ENCODE assay signal across 20 mouse cellular contexts in genomic region chr6:37200840-37201239, GRCm38 (mm10).
DNase-seq lines count a peak whose midpoint lies in the region; ATAC-seq lines count a peak whose summit lies in the region.
"Had no signal": no experiment of that assay in that cellular context is flagged by ENCODE, and none has a peak within 500 bp of the region (broad histone marks: within the 10 kb centered on the region; RNA-seq: fewer than 3 reads in every experiment).

No protein-coding gene starts in this region.

- no peak for DNase-seq in frontal cortex, postnatal 36 days (ENCODE audit: low spot score in 2 of 2)
- no peak for DNase-seq in heart, postnatal 4 days
- DNase-seq in left cerebral cortex, adult 11 months (ENCODE audit: low spot score), result no peak
- DNase-seq: adrenal gland, adult 2 months; adrenal gland, postnatal 10 days; adrenal gland, postnatal 25 days; B cell, adult 2 months; cerebellum, adult 11-12 months; cerebellum, adult 2 months; cerebellum, adult 9-10 months; cerebellum, postnatal 10 days; cerebellum, postnatal 25 days; forebrain, postnatal 0 days had no signal

- WGBS in heart, embryonic 11.5 days (ENCODE audit: insufficient replicate concordance), result 68% methylated on average over 5 of the region's 5 CpGs

- no peak overlapping the region for H3K4me3 ChIP-seq in heart, embryonic 11.5 days (ENCODE audit: low read depth, low read length)
- H3K4me3 ChIP-seq: embryonic facial prominence, embryonic 10.5 days; embryonic facial prominence, embryonic 12.5 days; forebrain, embryonic 13.5 days; forebrain, embryonic 15.5 days had no signal

- 0 out of 2 replicates have a peak overlapping the region, but pooled peaks have one; percentile 6 for H3K27ac ChIP-seq in heart, embryonic 11.5 days (ENCODE audit: low read depth, low read length)
- H3K27ac ChIP-seq: embryonic facial prominence, embryonic 10.5 days; embryonic facial prominence, embryonic 12.5 days; forebrain, embryonic 13.5 days; forebrain, embryonic 15.5 days had no signal

- no peaks in the 10 kb centered on the region for H3K36me3 ChIP-seq in heart, embryonic 11.5 days (ENCODE audit: control insufficient read depth, insufficient read depth, low read length)
- H3K36me3 ChIP-seq: embryonic facial prominence, embryonic 10.5 days; embryonic facial prominence, embryonic 12.5 days; forebrain, embryonic 15.5 days had no signal

- H3K27me3 ChIP-seq in heart, embryonic 11.5 days (ENCODE audit: control insufficient read depth, insufficient read depth, low read length), result no peaks in the 10 kb centered on the region
- H3K27me3 ChIP-seq: embryonic facial prominence, embryonic 12.5 days; forebrain, embryonic 13.5 days; forebrain, embryonic 15.5 days had no signal

- no peaks in the 10 kb centered on the region for H3K9me3 ChIP-seq in heart, embryonic 11.5 days (replicated peaks; ENCODE audit: control insufficient read depth, low read length)
- H3K9me3 ChIP-seq: embryonic facial prominence, embryonic 10.5 days; embryonic facial prominence, embryonic 12.5 days; forebrain, embryonic 13.5 days; forebrain, embryonic 15.5 days had no signal

- H3K4me2 ChIP-seq in heart, embryonic 11.5 days, result no peak overlapping the region
- H3K4me2 ChIP-seq: embryonic facial prominence, embryonic 12.5 days; forebrain, embryonic 13.5 days; forebrain, embryonic 15.5 days had no signal

- no peak overlapping the region for H3K9ac ChIP-seq in heart, embryonic 11.5 days (ENCODE audit: low read depth, low read length)
- H3K9ac ChIP-seq: embryonic facial prominence, embryonic 12.5 days; forebrain, embryonic 13.5 days; forebrain, embryonic 15.5 days; forebrain, postnatal 0 days had no signal

- ATAC-seq in frontal cortex, adult (ENCODE audit: low TSS enrichment), result peak; percentile 22; the same call in 1 of the 2 replicates
- ATAC-seq in heart, embryonic 11.5 days (replicated peaks; ENCODE audit: insufficient number of reproducible peaks, low FRiP score, low TSS enrichment), result no peak
- ATAC-seq: CD4-positive, CD25-positive, alpha-beta regulatory T cell, adult 4 months; forebrain, embryonic 13.5 days; forebrain, embryonic 15.5 days; forebrain, postnatal 0 days had no signal

- peaks cover 10% of the 10 kb centered on the region for H3K4me1 ChIP-seq in heart, embryonic 11.5 days (ENCODE audit: control insufficient read depth, insufficient read depth, low read length)
